Mouse (Mus musculus): ENCODE measurements around the gene Hes2.
A peak's percentile ranks its signal among the peaks of the same experiment; 100 is the strongest.

- peak; percentile 51; the same call in 1 of the 2 replicates for TF ChIP-seq CTCF (IDR thresholded peaks at IDR 0.05; ENCODE audit: extremely low read depth, insufficient read depth, insufficient read length, insufficient replicate concordance)
- TF ChIP-seq POLR2A (IDR thresholded peaks at IDR 0.05; ENCODE audit: low read depth, low read length): no peak
Observed at GRCm38 (mm10) chr4:152140441-152140840, 18.2 kb upstream of the Hes2 start.
